Mouse (Mus musculus) neural tube, embryonic 11.5 days (tissue): ENCODE data around the gene Hes7. TPM values are rescaled to one million over a fixed set of nuclear protein-coding genes. Genes with fewer than 3 reads are reported as not detected.

Experiments
- ATAC-seq: fragments of 200-750 bp; cut with Nextera tagmentation; 2 replicates; pipeline ENCODE4 v1.8.0; 2017; ENCODE audit warnings: moderate number of reproducible peaks, mild to moderate bottlenecking, moderate TSS enrichment, moderate library complexity; ENCODE audit not compliant: insufficient read depth, low FRiP score, low TSS enrichment
- DNase-seq: peaks from one replicate; pipeline ENCODE4 v3.0.0-alpha.2; 2015; ENCODE audit warnings: low spot score
- H3K27ac ChIP-seq: fragments of 300-500 bp; sonication (generic); 2 replicates; pipeline ENCODE4 v1.5.1; 2014; ENCODE audit warnings: low read depth, mild to moderate bottlenecking, low read length
- H3K27me3 ChIP-seq: fragments of 300-500 bp; sonication (generic); 2 replicates; pipeline ENCODE4 v1.6.1; 2014; ENCODE audit warnings: mild to moderate bottlenecking, low read length, mixed read lengths; ENCODE audit not compliant: control insufficient read depth, insufficient read depth
- H3K36me3 ChIP-seq: fragments of 300-500 bp; sonication (generic); 2 replicates; pipeline ENCODE4 v1.6.1; 2014; ENCODE audit warnings: mild to moderate bottlenecking, low read length, moderate library complexity, mixed read lengths; ENCODE audit not compliant: control insufficient read depth, insufficient read depth
- H3K4me1 ChIP-seq: fragments of 300-500 bp; sonication (generic); 2 replicates; pipeline ENCODE4 v1.6.1; 2014; ENCODE audit warnings: low read length, mixed read lengths; ENCODE audit not compliant: control insufficient read depth, insufficient read depth
- H3K4me2 ChIP-seq: fragments of 300-500 bp; sonication (generic); 2 replicates; pipeline ENCODE4 v1.6.1; 2014; ENCODE audit warnings: low read depth, mild to moderate bottlenecking, moderate library complexity
- H3K4me3 ChIP-seq: fragments of 300-500 bp; sonication (generic); 2 replicates; pipeline ENCODE4 v1.5.1; 2014; ENCODE audit warnings: low read depth, low read length
- H3K9ac ChIP-seq: fragments of 300-500 bp; sonication (generic); 2 replicates; pipeline ENCODE4 v1.6.1; 2014; ENCODE audit warnings: mild to moderate bottlenecking, low read length
- H3K9me3 ChIP-seq: fragments of 300-500 bp; sonication (generic); 2 replicates; pipeline ENCODE4 v1.6.1; 2016; ENCODE audit warnings: low read length; ENCODE audit not compliant: control insufficient read depth
- WGBS: fragments of 180-500 bp; shearing (Covaris S2); extraction: QIAGEN DNeasy Blood & Tissue Kit; methylation state at CpG from one replicate; pipeline ENCODE4 v1.1.7; 2014; 5-methylcytosine and 5-hydroxymethylcytosine counted together
- polyA plus RNA-seq: library from polyadenylated mRNA; unstranded; fragments of >200 nt; fragmentation: Nextera tagmentation; extraction: Ambion mirVana; gene quantifications from 2 replicates; pipeline ENCODE4 v1.2.1, GENCODE M21; 2014

The Hes7 gene
- polyA plus RNA-seq, 1 experiment from 2014 or later = 0.33 TPM

- H3K4me1 ChIP-seq = peaks cover 4% of the 10 kb centered on the region; the same call in 1 of the 2 replicates
- H3K9ac ChIP-seq = no peak overlapping the region
- H3K36me3 ChIP-seq = no peaks in the 10 kb centered on the region
- peaks cover 16% of the 10 kb centered on the region for H3K27me3 ChIP-seq
- 50% methylated on average over 1 of the region's 1 CpGs for WGBS
- H3K27ac ChIP-seq = no peak overlapping the region
- DNase-seq = no peak
- ATAC-seq = no peak
- H3K4me3 ChIP-seq = no peak overlapping the region
- H3K4me2 ChIP-seq = no peak overlapping the region
- no peaks in the 10 kb centered on the region for H3K9me3 ChIP-seq
These were observed 35.1 kb downstream of the Hes7 start for GRCm38 (mm10) chr11:69155351-69155750.

- Histone ChIP-seq H3K27ac (no peak within 1 kb of the TSS), H3K36me3 (no peaks in the 10 kb centered on the region), H3K4me3 (0 out of 2 replicates have a peak within 1 kb of the TSS, but pooled peaks have one; percentile 3), H3K27me3 (peaks cover 16% of the 10 kb centered on the region), H3K9me3 (no peaks in the 10 kb centered on the region), H3K4me2 (peak within 1 kb of the TSS; percentile 35), H3K4me1 (peaks cover 4% of the 10 kb centered on the region; the same call in 1 of the 2 replicates), H3K9ac (no peak within 1 kb of the TSS; the same call in 1 of the 2 replicates)
- 4% methylated on average over 18 of the region's 18 CpGs for WGBS
- ATAC-seq (no peak), DNase-seq (peak; percentile 77)
These were observed 36.6 kb downstream of the Hes7 start, which contains the start of gene Alox12b for GRCm38 (mm10) chr11:69156800-69157199. Gene Alox12b (plus strand): TSS chr11:69156989.

GRCm38 (mm10) chr11:69169313-69169712, 49.1 kb downstream of the Hes7 start:
- no peaks in the 10 kb centered on the region for H3K27me3 ChIP-seq
- H3K9ac ChIP-seq = no peak overlapping the region
- no peak overlapping the region for H3K4me2 ChIP-seq
- H3K27ac ChIP-seq = no peak overlapping the region
- WGBS = 93% methylated on average over 12 of the region's 12 CpGs
- no peaks in the 10 kb centered on the region for H3K36me3 ChIP-seq
- no peak for DNase-seq
- ATAC-seq = no peak
- H3K4me1 ChIP-seq = no peaks in the 10 kb centered on the region
- no peaks in the 10 kb centered on the region for H3K9me3 ChIP-seq
- no peak overlapping the region for H3K4me3 ChIP-seq

GRCm38 (mm10) chr11:69171626-69172025, 51.4 kb downstream of the Hes7 start:
- Histone ChIP-seq H3K27ac (no peak overlapping the region), H3K4me2 (no peak overlapping the region), H3K9ac (no peak overlapping the region), H3K36me3 (no peaks in the 10 kb centered on the region), H3K27me3 (no peaks in the 10 kb centered on the region), H3K4me1 (no peaks in the 10 kb centered on the region), H3K4me3 (no peak overlapping the region), H3K9me3 (no peaks in the 10 kb centered on the region)
- ATAC-seq = no peak
- WGBS = 32% methylated on average over 7 of the region's 7 CpGs
- peak; percentile 46 for DNase-seq

- Histone ChIP-seq H3K4me3 (no peak overlapping the region), H3K9me3 (no peaks in the 10 kb centered on the region), H3K27ac (no peak overlapping the region), H3K36me3 (no peaks in the 10 kb centered on the region), H3K4me1 (no peaks in the 10 kb centered on the region), H3K9ac (no peak overlapping the region), H3K4me2 (no peak overlapping the region), H3K27me3 (no peaks in the 10 kb centered on the region)
- ATAC-seq = no peak
- DNase-seq = no peak
- 80% methylated on average over 2 of the region's 2 CpGs for WGBS
These were observed 52.4 kb downstream of the Hes7 start for GRCm38 (mm10) chr11:69172606-69173005.

Other genes with a start within 250 kb of the Hes7 start
- 61.6 and 62.9 TPM in 2 replicates for gene Ndel1, start 248.5 kb upstream of the Hes7 start, polyA plus RNA-seq
- 0.08 TPM in 1 of 2 replicates, not detected in the other for gene Rnf222, start 231.9 kb upstream of the Hes7 start, polyA plus RNA-seq
- gene Rpl26, start 218.8 kb upstream of the Hes7 start, polyA plus RNA-seq = 822 and 906 TPM in 2 replicates
- not detected in 2 replicates for gene Odf4, start 193.3 kb upstream of the Hes7 start, polyA plus RNA-seq
- 6.8 and 6.9 TPM in 2 replicates for gene Arhgef15, start 162.9 kb upstream of the Hes7 start, polyA plus RNA-seq
- gene Slc25a35, start 152.3 kb upstream of the Hes7 start, polyA plus RNA-seq = 1.4 and 2.1 TPM in 2 replicates
- gene Rangrf, start 145.2 kb upstream of the Hes7 start, polyA plus RNA-seq = 60.4 and 62.5 TPM in 2 replicates
- 30.7 and 34.9 TPM in 2 replicates for gene Pfas, start 111.9 kb upstream of the Hes7 start, polyA plus RNA-seq
- 68.0 and 76.0 TPM in 2 replicates for gene Ctc1, start 104.5 kb upstream of the Hes7 start, polyA plus RNA-seq
- gene Aurkb, start 74.8 kb upstream of the Hes7 start, polyA plus RNA-seq = 154 and 155 TPM in 2 replicates
- gene Borcs6, start 60.7 kb upstream of the Hes7 start, polyA plus RNA-seq = 10.5 and 11.4 TPM in 2 replicates
- 40.8 and 43.5 TPM in 2 replicates for gene Tmem107, start 49.6 kb upstream of the Hes7 start, polyA plus RNA-seq
- gene Vamp2, start 31.9 kb upstream of the Hes7 start, polyA plus RNA-seq = 112 TPM in 2 replicates
- 10.7 and 10.9 TPM in 2 replicates for gene Per1, start 25.2 kb upstream of the Hes7 start, polyA plus RNA-seq
- 0.24 TPM in 1 of 2 replicates, not detected in the other for gene 9130213A22Rik, start 2.2 kb downstream of the Hes7 start, polyA plus RNA-seq
- 0.08 and 0.66 TPM in 2 replicates for gene Aloxe3, start 5.5 kb downstream of the Hes7 start, polyA plus RNA-seq
- not detected in 2 replicates for gene Alox12b, start 36.6 kb downstream of the Hes7 start, polyA plus RNA-seq
- 0.30 TPM in 1 of 2 replicates, not detected in the other for gene Alox8, start 77.4 kb downstream of the Hes7 start, polyA plus RNA-seq
- 0.07 TPM in 1 of 2 replicates, not detected in the other for gene Gucy2e, start 116.6 kb downstream of the Hes7 start, polyA plus RNA-seq
- 23.5 TPM in 2 replicates for gene Cntrob, start 203.4 kb downstream of the Hes7 start, polyA plus RNA-seq
- gene Trappc1, start 203.6 kb downstream of the Hes7 start, polyA plus RNA-seq = 195 and 215 TPM in 2 replicates
- 3.1 and 3.6 TPM in 2 replicates for gene Kcnab3, start 205.9 kb downstream of the Hes7 start, polyA plus RNA-seq
- gene Rnf227, start 220.1 kb downstream of the Hes7 start, polyA plus RNA-seq = 27.8 and 28.8 TPM in 2 replicates
- gene Chd3, start 249.0 kb downstream of the Hes7 start, polyA plus RNA-seq = 57.3 and 60.1 TPM in 2 replicates